Mouse (Mus musculus) E14TG2a.4 (cell line): ENCODE measurements at regions not wholly inside any gene's neighbourhood (a gene's known extent, or its start where the extent isn't known, plus 50 kb on each side); places are given as distances from the start of the nearest gene placed in this dataset.

Experiments
- CTCF ChIP-seq: conservative IDR thresholded peaks from 2 replicates; pipeline ENCODE4 v1.5.1; 2014; ENCODE audit warnings: low read length
- POU5F1 ChIP-seq: IDR thresholded peaks from 2 replicates; pipeline ENCODE4 v1.6.1; 2014; ENCODE audit warnings: low read length, borderline replicate concordance

- TF ChIP-seq CTCF = no peak
- no peak for TF ChIP-seq POU5F1
These were observed 56.6 kb upstream of the Cpsf6 start for GRCm38 (mm10) chr10:117436308-117436874.
